Mouse (Mus musculus) neural tube, embryonic 14.5 days (tissue): Measurements from ENCODE around the gene Slco3a1. TPM values are rescaled to one million over a fixed set of nuclear protein-coding genes. Genes with fewer than 3 reads are reported as not detected.

Experiments
- ATAC-seq: fragments of 200-750 bp; cut with Nextera tagmentation; 2 replicates; pipeline ENCODE4 v1.8.0; 2017; ENCODE audit warnings: low read depth, mild to moderate bottlenecking, moderate TSS enrichment, moderate library complexity
- H3K27ac ChIP-seq: fragments of 300-500 bp; sonication (generic); 2 replicates; pipeline ENCODE4 v1.5.1; 2014; ENCODE audit warnings: low read depth, mild to moderate bottlenecking, control low read depth, low read length, moderate library complexity, mixed read lengths
- H3K27me3 ChIP-seq: fragments of 300-500 bp; sonication (generic); 2 replicates; pipeline ENCODE4 v1.6.1; 2014; ENCODE audit warnings: low read length; ENCODE audit not compliant: control insufficient read depth, insufficient read depth
- H3K36me3 ChIP-seq: fragments of 300-500 bp; sonication (generic); 2 replicates; pipeline ENCODE4 v1.6.1; 2014; ENCODE audit warnings: low read length, mixed read lengths; ENCODE audit not compliant: control insufficient read depth, insufficient read depth
- H3K4me1 ChIP-seq: fragments of 300-500 bp; sonication (generic); 2 replicates; pipeline ENCODE4 v1.6.1; 2014; ENCODE audit warnings: low read length; ENCODE audit not compliant: control insufficient read depth, insufficient read depth
- H3K4me2 ChIP-seq: fragments of 300-500 bp; sonication (generic); 2 replicates; pipeline ENCODE4 v1.6.1; 2014; ENCODE audit warnings: mild to moderate bottlenecking, low read depth, low read length, control low read depth
- H3K4me3 ChIP-seq: fragments of 300-500 bp; sonication (generic); 2 replicates; pipeline ENCODE4 v1.5.1; 2014; ENCODE audit warnings: low read depth, low read length, control low read depth, mixed read lengths
- H3K9ac ChIP-seq: fragments of 300-500 bp; sonication (generic); replicated peaks from 2 replicates; pipeline ENCODE4 v1.6.1; 2014; ENCODE audit warnings: low read depth, mild to moderate bottlenecking, control low read depth, low read length, mixed read lengths
- H3K9me3 ChIP-seq: fragments of 300-500 bp; sonication (generic); 2 replicates; pipeline ENCODE4 v1.6.1; 2016; ENCODE audit warnings: low read length; ENCODE audit not compliant: control insufficient read depth
- WGBS: fragments of 180-500 bp; shearing (Covaris S2); extraction: QIAGEN DNeasy Blood & Tissue Kit; methylation state at CpG from one replicate; pipeline ENCODE4 v1.1.7; 2014; 5-methylcytosine and 5-hydroxymethylcytosine counted together
- polyA plus RNA-seq: library from polyadenylated mRNA; unstranded; fragments of >200 nt; fragmentation: Nextera tagmentation; extraction: Ambion mirVana; gene quantifications from 2 replicates; pipeline ENCODE4 v1.2.1, GENCODE M21; 2014

Slco3a1 gene
- polyA plus RNA-seq, 1 experiment from 2014 or later, result 18.6 TPM

- H3K27ac ChIP-seq, result no peak overlapping the region
- H3K4me1 ChIP-seq, result peaks cover 2% of the 10 kb centered on the region; the same call in 1 of the 2 replicates
- WGBS, result 94% methylated on average over 6 of the region's 6 CpGs
- no peak overlapping the region for H3K4me3 ChIP-seq
- H3K9me3 ChIP-seq, result no peaks in the 10 kb centered on the region
- ATAC-seq, result no peak
- H3K27me3 ChIP-seq, result no peaks in the 10 kb centered on the region
- H3K4me2 ChIP-seq, result no peak overlapping the region
- no peaks in the 10 kb centered on the region for H3K36me3 ChIP-seq
- H3K9ac ChIP-seq, result no peak overlapping the region
These were observed 154.9 kb downstream of the Slco3a1 start for GRCm38 (mm10) chr7:74399729-74400128.

GRCm38 (mm10) chr7:74399154-74399553, 155.4 kb downstream of the Slco3a1 start:
- H3K9me3 ChIP-seq, result no peaks in the 10 kb centered on the region
- H3K9ac ChIP-seq, result no peak overlapping the region
- 93% methylated on average over 4 of the region's 4 CpGs for WGBS
- no peaks in the 10 kb centered on the region for H3K27me3 ChIP-seq
- no peak for ATAC-seq
- no peaks in the 10 kb centered on the region for H3K36me3 ChIP-seq
- H3K4me3 ChIP-seq, result no peak overlapping the region
- H3K4me2 ChIP-seq, result no peak overlapping the region
- H3K4me1 ChIP-seq, result peaks cover 2% of the 10 kb centered on the region; the same call in 1 of the 2 replicates
- no peak overlapping the region for H3K27ac ChIP-seq

- Histone ChIP-seq H3K27me3 (no peaks in the 10 kb centered on the region), H3K9me3 (no peaks in the 10 kb centered on the region), H3K4me3 (no peak overlapping the region), H3K36me3 (no peaks in the 10 kb centered on the region), H3K27ac (no peak overlapping the region), H3K9ac (no peak overlapping the region), H3K4me2 (no peak overlapping the region), H3K4me1 (peaks cover 2% of the 10 kb centered on the region; the same call in 1 of the 2 replicates)
- ATAC-seq, result no peak
- WGBS, result 75% methylated on average over 2 of the region's 2 CpGs
These were observed 156.3 kb downstream of the Slco3a1 start for GRCm38 (mm10) chr7:74398326-74398725.

GRCm38 (mm10) chr7:74391451-74391873, 163.1 kb downstream of the Slco3a1 start:
- H3K4me3 ChIP-seq, result no peak overlapping the region
- H3K4me1 ChIP-seq, result no peaks in the 10 kb centered on the region
- H3K36me3 ChIP-seq, result no peaks in the 10 kb centered on the region
- H3K27ac ChIP-seq, result no peak overlapping the region
- no peak overlapping the region for H3K4me2 ChIP-seq
- H3K9ac ChIP-seq, result no peak overlapping the region
- H3K9me3 ChIP-seq, result no peaks in the 10 kb centered on the region
- ATAC-seq, result no peak
- 76% methylated on average over 5 of the region's 5 CpGs for WGBS
- H3K27me3 ChIP-seq, result no peaks in the 10 kb centered on the region

- no peak for ATAC-seq
- no peaks in the 10 kb centered on the region for H3K27me3 ChIP-seq
- no peaks in the 10 kb centered on the region for H3K9me3 ChIP-seq
- no peaks in the 10 kb centered on the region for H3K36me3 ChIP-seq
- no peak overlapping the region for H3K4me2 ChIP-seq
- no peak overlapping the region for H3K9ac ChIP-seq
- no peaks in the 10 kb centered on the region for H3K4me1 ChIP-seq
- WGBS, result 52% methylated on average over 2 of the region's 2 CpGs
- no peak overlapping the region for H3K27ac ChIP-seq
- no peak overlapping the region for H3K4me3 ChIP-seq
These were observed 165.0 kb downstream of the Slco3a1 start for GRCm38 (mm10) chr7:74389570-74389969.

GRCm38 (mm10) chr7:74386257-74386656, 168.3 kb downstream of the Slco3a1 start:
- Histone ChIP-seq H3K4me1 (no peaks in the 10 kb centered on the region), H3K27me3 (no peaks in the 10 kb centered on the region), H3K27ac (no peak overlapping the region), H3K9ac (no peak overlapping the region), H3K4me2 (no peak overlapping the region), H3K4me3 (no peak overlapping the region), H3K9me3 (no peaks in the 10 kb centered on the region), H3K36me3 (no peaks in the 10 kb centered on the region)
- WGBS, result 72% methylated on average over 5 of the region's 5 CpGs
- ATAC-seq, result no peak

- WGBS, result 89% methylated on average over 3 of the region's 3 CpGs
These were observed 171.4 kb downstream of the Slco3a1 start for GRCm38 (mm10) chr7:74383040-74383666.

GRCm38 (mm10) chr7:74382286-74382685, 172.3 kb downstream of the Slco3a1 start:
- no peak overlapping the region for H3K9ac ChIP-seq
- H3K27me3 ChIP-seq, result no peaks in the 10 kb centered on the region
- 0 out of 2 replicates have a peak, but pooled peaks cover 2% of the 10 kb centered on the region for H3K4me1 ChIP-seq
- ATAC-seq, result no peak
- 71% methylated on average over 3 of the region's 3 CpGs for WGBS
- no peak overlapping the region for H3K27ac ChIP-seq
- no peaks in the 10 kb centered on the region for H3K9me3 ChIP-seq
- no peak overlapping the region for H3K4me2 ChIP-seq
- H3K4me3 ChIP-seq, result no peak overlapping the region
- no peaks in the 10 kb centered on the region for H3K36me3 ChIP-seq

More at GRCm38 (mm10) chr7:74383040-74383666, 171.4 kb downstream of the Slco3a1 start:
- Histone ChIP-seq H3K4me2 (no peak overlapping the region), H3K36me3 (no peaks in the 10 kb centered on the region), H3K9me3 (no peaks in the 10 kb centered on the region), H3K9ac (no peak overlapping the region), H3K27ac (no peak overlapping the region), H3K4me1 (no peaks in the 10 kb centered on the region), H3K27me3 (no peaks in the 10 kb centered on the region), H3K4me3 (no peak overlapping the region)
- no peak for ATAC-seq

GRCm38 (mm10) chr7:74381881-74382281, 172.7 kb downstream of the Slco3a1 start:
- no peak overlapping the region for H3K9ac ChIP-seq
- 0 out of 2 replicates have a peak, but pooled peaks cover 2% of the 10 kb centered on the region for H3K4me1 ChIP-seq
- H3K4me2 ChIP-seq, result no peak overlapping the region
- H3K27ac ChIP-seq, result no peak overlapping the region
- no peak overlapping the region for H3K4me3 ChIP-seq
- H3K36me3 ChIP-seq, result no peaks in the 10 kb centered on the region
- 75% methylated on average over 2 of the region's 2 CpGs for WGBS
- H3K9me3 ChIP-seq, result no peaks in the 10 kb centered on the region
- H3K27me3 ChIP-seq, result no peaks in the 10 kb centered on the region
- no peak for ATAC-seq
